In genomic region chr13:46019431-46020166, GRCm38 (mm10) we compare ENCODE assay signal across 10 mouse cellular contexts. TPM values are rescaled to one million over a fixed set of nuclear protein-coding genes. Genes with fewer than 3 reads are reported as not detected.
DNase-seq lines count a peak whose midpoint lies in the region; ATAC-seq and TF ChIP-seq lines count a peak whose summit lies in the region.
"Had no signal": no experiment of that assay in that cellular context is flagged by ENCODE, and none has a peak within 500 bp of the region (broad histone marks: within the 10 kb centered on the region; RNA-seq: fewer than 3 reads in every experiment).

No protein-coding gene starts in this region.

- DNase-seq in heart, adult 11 months = peak; percentile 85
- DNase-seq in heart, embryonic 10.5 days (ENCODE audit: low spot score) = no peak
- peak; percentile 7 for DNase-seq in adipocyte (ENCODE audit: low spot score)
- DNase-seq in forebrain, postnatal 0 days = no peak
- no peak for DNase-seq in ovary, postnatal 10 days (ENCODE audit: low spot score)
- DNase-seq in midbrain, embryonic 10.5 days (ENCODE audit: low spot score) = no peak
- no peak for DNase-seq in right cerebral cortex, postnatal 25 days

- no peak overlapping the region for H3K27ac ChIP-seq in heart, embryonic 10.5 days
- H3K27ac ChIP-seq in forebrain, postnatal 0 days (ENCODE audit: low read depth, low read length) = no peak overlapping the region
- H3K27ac ChIP-seq in limb, embryonic 12.5 days = 0 out of 2 replicates have a peak overlapping the region, but pooled peaks have one; percentile 18
- no peak overlapping the region; the same call in 1 of the 2 replicates for H3K27ac ChIP-seq in midbrain, embryonic 10.5 days (replicated peaks)
- H3K27ac ChIP-seq: embryonic facial prominence, embryonic 13.5 days had no signal

- WGBS in heart, embryonic 10.5 days = 57% methylated on average over 9 of the region's 9 CpGs
- WGBS in forebrain, postnatal 0 days = 24% methylated on average over 9 of the region's 9 CpGs
- WGBS in limb, embryonic 12.5 days = 17% methylated on average over 9 of the region's 9 CpGs
- WGBS in midbrain, embryonic 10.5 days = 45% methylated on average over 9 of the region's 9 CpGs

- H3K4me3 ChIP-seq in heart, embryonic 10.5 days = no peak overlapping the region
- H3K4me3 ChIP-seq in forebrain, postnatal 0 days (ENCODE audit: low read depth, low read length) = no peak overlapping the region
- H3K4me3 ChIP-seq in limb, embryonic 12.5 days (replicated peaks) = no peak overlapping the region
- no peak overlapping the region for H3K4me3 ChIP-seq in midbrain, embryonic 10.5 days
- H3K4me3 ChIP-seq: embryonic facial prominence, embryonic 13.5 days had no signal

- no peak overlapping the region for H3K9ac ChIP-seq in forebrain, postnatal 0 days
- no peak overlapping the region for H3K9ac ChIP-seq in limb, embryonic 12.5 days (replicated peaks)
- H3K9ac ChIP-seq: embryonic facial prominence, embryonic 13.5 days had no signal

- no peaks in the 10 kb centered on the region for H3K36me3 ChIP-seq in heart, embryonic 10.5 days
- no peaks in the 10 kb centered on the region for H3K36me3 ChIP-seq in forebrain, postnatal 0 days (ENCODE audit: insufficient read depth)
- no peaks in the 10 kb centered on the region for H3K36me3 ChIP-seq in limb, embryonic 12.5 days
- no peaks in the 10 kb centered on the region for H3K36me3 ChIP-seq in midbrain, embryonic 10.5 days
- H3K36me3 ChIP-seq: embryonic facial prominence, embryonic 13.5 days had no signal

- peaks cover 16% of the 10 kb centered on the region; the same call in 1 of the 2 replicates for H3K4me1 ChIP-seq in heart, embryonic 10.5 days
- H3K4me1 ChIP-seq in forebrain, postnatal 0 days (ENCODE audit: insufficient read depth) = peaks cover 9% of the 10 kb centered on the region
- peaks cover 40% of the 10 kb centered on the region for H3K4me1 ChIP-seq in limb, embryonic 12.5 days (replicated peaks)
- H3K4me1 ChIP-seq in midbrain, embryonic 10.5 days = peaks cover 28% of the 10 kb centered on the region

- no peak overlapping the region for H3K4me2 ChIP-seq in forebrain, postnatal 0 days (ENCODE audit: low read depth)
- no peak overlapping the region for H3K4me2 ChIP-seq in limb, embryonic 12.5 days
- H3K4me2 ChIP-seq: embryonic facial prominence, embryonic 13.5 days had no signal

- peak; percentile 30; the same call in 1 of the 2 replicates for ATAC-seq in forebrain, postnatal 0 days
- ATAC-seq in limb, embryonic 12.5 days (ENCODE audit: insufficient number of reproducible peaks, insufficient read depth, low FRiP score, low TSS enrichment, low read depth) = no peak

- no peaks in the 10 kb centered on the region for H3K27me3 ChIP-seq in heart, embryonic 10.5 days (ENCODE audit: insufficient read depth, poor library complexity, severe bottlenecking)
- H3K27me3 ChIP-seq in forebrain, postnatal 0 days (ENCODE audit: insufficient read depth, low read length) = no peaks in the 10 kb centered on the region
- no peaks in the 10 kb centered on the region for H3K27me3 ChIP-seq in limb, embryonic 12.5 days
- no peaks in the 10 kb centered on the region for H3K27me3 ChIP-seq in midbrain, embryonic 10.5 days (ENCODE audit: low read depth, poor library complexity, severe bottlenecking)
- H3K27me3 ChIP-seq: CH12.LX; embryonic facial prominence, embryonic 13.5 days had no signal

- no peak for TF ChIP-seq CTCF in forebrain, postnatal 0 days (IDR thresholded peaks at IDR 0.05; ENCODE audit: low read depth)

- no peaks in the 10 kb centered on the region for H3K9me3 ChIP-seq in heart, embryonic 10.5 days
- H3K9me3 ChIP-seq in forebrain, postnatal 0 days (ENCODE audit: low read length) = no peaks in the 10 kb centered on the region
- no peaks in the 10 kb centered on the region for H3K9me3 ChIP-seq in limb, embryonic 12.5 days
- no peaks in the 10 kb centered on the region for H3K9me3 ChIP-seq in midbrain, embryonic 10.5 days (replicated peaks)
- H3K9me3 ChIP-seq: embryonic facial prominence, embryonic 13.5 days had no signal

RNA-seq across cellular contexts. Expression of gene Atxn1, which starts 54.8 kb away (rescaled TPM):
- polyA plus RNA-seq in heart, embryonic 10.5 days (2016; fragmentation: Nextera tagmentation; extraction: Ambion mirVana) = 3.9 and 6.2 TPM in 2 replicates
- total RNA-seq in forebrain, postnatal 0 days (2014; rRNA removed) = 32.3 and 33.6 TPM in 2 replicates
- polyA plus RNA-seq in forebrain, postnatal 0 days (2015; fragmentation: Nextera tagmentation; extraction: Ambion mirVana) = 7.6 and 13.0 TPM in 2 replicates
- 2.5 and 2.7 TPM in 2 replicates for polyA plus RNA-seq in limb, embryonic 12.5 days (2016; fragmentation: Nextera tagmentation; extraction: Ambion mirVana)
- polyA plus RNA-seq in midbrain, embryonic 10.5 days (2016; fragmentation: Nextera tagmentation; extraction: Ambion mirVana) = 1.3 and 2.2 TPM in 2 replicates

Comparison
In these comparisons a context has a peak if more than half of its experiments do, and no peak if none do; other contexts are left out.
1. DNase-seq: peak in heart, adult 11 months (single experiment) and adipocyte (single experiment); none in heart, embryonic 10.5 days (single experiment), forebrain, postnatal 0 days (single experiment), ovary, postnatal 10 days (single experiment), midbrain, embryonic 10.5 days (single experiment) and right cerebral cortex, postnatal 25 days (single experiment).